Mouse (Mus musculus) stomach, embryonic 14.5 days (tissue): ENCODE data around the gene Apod. TPM values are rescaled to one million over a fixed set of nuclear protein-coding genes. Genes with fewer than 3 reads are reported as not detected.

Source experiments
- ATAC-seq: fragments of 200-750 bp; cut with Nextera tagmentation; 2 replicates; pipeline ENCODE4 v1.8.0; 2017; ENCODE audit warnings: low read depth, moderate TSS enrichment; ENCODE audit not compliant: insufficient number of reproducible peaks, insufficient read depth, low FRiP score
- H3K27ac ChIP-seq: fragments of 300-500 bp; sonication (generic); 2 replicates; pipeline ENCODE4 v1.5.1; 2014; ENCODE audit warnings: mild to moderate bottlenecking, low read length, moderate library complexity, mixed read lengths
- H3K27me3 ChIP-seq: fragments of 300-500 bp; sonication (generic); 2 replicates; pipeline ENCODE4 v1.6.1; 2014; ENCODE audit warnings: low read length, control low read depth, mixed read lengths; ENCODE audit not compliant: control insufficient read depth, insufficient read depth
- H3K36me3 ChIP-seq: fragments of 300-500 bp; sonication (generic); 2 replicates; pipeline ENCODE4 v1.6.1; 2014; ENCODE audit warnings: mild to moderate bottlenecking, control low read depth, low read length, moderate library complexity, mixed read lengths; ENCODE audit not compliant: control insufficient read depth, insufficient read depth
- H3K4me1 ChIP-seq: fragments of 300-500 bp; sonication (generic); 2 replicates; pipeline ENCODE4 v1.6.1; 2014; ENCODE audit warnings: low read length, control low read depth, mixed read lengths; ENCODE audit not compliant: control insufficient read depth, insufficient read depth
- H3K4me2 ChIP-seq: fragments of 300-500 bp; sonication (generic); replicated peaks from 2 replicates; pipeline ENCODE4 v1.6.1; 2014; ENCODE audit warnings: low read depth, low read length, control low read depth
- H3K4me3 ChIP-seq: fragments of 300-500 bp; sonication (generic); 2 replicates; pipeline ENCODE4 v1.5.1; 2014; ENCODE audit warnings: low read depth, low read length, control low read depth
- H3K9ac ChIP-seq: fragments of 300-500 bp; sonication (generic); replicated peaks from 2 replicates; pipeline ENCODE4 v1.6.1; 2014; ENCODE audit warnings: low read depth, mild to moderate bottlenecking, control low read depth, low read length, moderate library complexity, mixed read lengths
- H3K9me3 ChIP-seq: fragments of 300-500 bp; sonication (generic); 2 replicates; pipeline ENCODE4 v1.6.1; 2016; ENCODE audit warnings: low read depth, low read length, control low read depth; ENCODE audit not compliant: control insufficient read depth
- WGBS: fragments of 180-500 bp; shearing (Covaris S2); extraction: QIAGEN DNeasy Blood & Tissue Kit; methylation state at CpG from one replicate; pipeline ENCODE4 v1.1.7; 2014; 5-methylcytosine and 5-hydroxymethylcytosine counted together
- polyA plus RNA-seq: library from polyadenylated mRNA; unstranded; fragments of >200 nt; fragmentation: Nextera tagmentation; extraction: Ambion mirVana; gene quantifications from 2 replicates; pipeline ENCODE4 v1.2.1, GENCODE M21; 2014

Gene Apod
- polyA plus RNA-seq = 1.2 and 1.4 TPM in 2 replicates

DNA sequence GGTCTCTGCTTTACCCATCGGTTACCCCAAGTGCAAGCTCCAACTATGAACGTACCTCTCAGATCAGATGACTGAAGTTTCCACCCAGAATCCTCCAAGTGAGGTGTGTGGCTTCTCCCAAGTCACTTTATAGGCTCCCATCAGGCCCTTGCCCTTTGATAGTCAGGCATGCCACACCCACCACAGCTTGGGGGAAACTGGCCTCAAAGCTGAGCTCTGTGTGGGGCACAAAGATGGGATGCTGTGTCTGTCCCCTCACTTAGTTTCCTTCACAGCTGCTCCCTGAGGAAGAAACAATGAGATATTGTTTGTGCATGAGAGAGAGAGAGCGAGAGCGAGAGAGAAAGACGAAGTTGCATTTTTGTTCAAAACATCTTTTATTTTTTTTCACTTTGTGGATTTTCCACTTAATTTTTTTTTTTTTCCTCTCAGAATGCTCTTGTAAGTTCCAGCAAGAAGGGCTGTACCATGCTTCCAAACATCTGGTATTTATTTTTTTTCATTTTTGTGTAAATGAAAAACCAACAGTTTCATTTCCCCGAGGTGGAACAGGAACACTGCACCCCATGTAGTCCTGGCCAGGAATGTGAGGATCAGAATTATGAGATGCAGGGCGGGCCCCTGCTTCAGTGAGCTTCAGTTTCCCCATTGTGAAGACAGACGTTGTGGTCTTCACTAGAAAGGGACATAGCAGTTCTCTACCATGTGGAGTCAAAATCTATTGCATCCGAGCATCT lies at the start of gene Apod:
Gene Apod (minus strand): TSS at position 312 of the 737 bp plus-strand sequence.
- Histone ChIP-seq H3K4me3 (no peak within 1 kb of the TSS), H3K36me3 (no peaks in the 10 kb centered on the region), H3K27ac (no peak within 1 kb of the TSS), H3K4me1 (no peaks in the 10 kb centered on the region), H3K9me3 (no peaks in the 10 kb centered on the region), H3K27me3 (no peaks in the 10 kb centered on the region), H3K9ac (no peak within 1 kb of the TSS), H3K4me2 (no peak within 1 kb of the TSS)
- WGBS = 72% methylated on average over 9 of the region's 9 CpGs
- no peak for ATAC-seq

DNA sequence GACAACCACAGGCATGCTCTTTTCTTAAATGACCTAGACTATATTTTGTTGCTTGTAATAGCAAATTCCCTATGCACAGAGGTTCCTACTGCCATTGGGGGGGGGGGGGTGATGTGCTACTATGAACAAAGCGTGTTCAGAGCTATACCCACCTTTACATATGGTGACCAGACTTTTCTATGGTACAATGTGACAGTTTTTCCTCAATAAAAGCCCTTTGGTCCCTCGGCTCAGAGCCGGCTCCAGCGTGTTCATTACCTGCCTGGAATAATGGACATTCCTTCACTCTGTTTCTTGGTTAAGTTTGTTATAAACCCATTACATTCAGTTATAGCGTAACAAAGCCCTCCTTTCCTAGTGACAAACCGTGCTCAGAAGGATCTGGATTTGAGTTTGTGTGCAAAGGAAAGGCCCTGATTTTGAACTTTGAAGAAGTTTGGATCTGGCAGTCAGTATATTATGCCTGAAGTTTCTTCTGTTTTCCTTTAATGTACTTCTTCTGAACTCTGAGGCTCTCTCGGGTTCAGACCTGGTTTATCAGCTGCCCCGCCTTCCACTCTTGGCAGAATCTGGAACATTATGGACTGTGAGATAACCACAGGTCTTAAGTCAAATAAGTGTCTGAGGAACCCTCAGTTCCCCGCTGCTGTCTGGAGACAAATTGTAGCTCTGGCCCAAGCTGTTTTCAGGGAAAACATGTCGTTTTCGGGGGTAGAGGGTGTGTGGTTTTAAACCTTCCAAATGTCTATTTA lies 49.3 kb upstream of the Apod start:
- H3K9ac ChIP-seq = no peak overlapping the region
- H3K27me3 ChIP-seq = no peaks in the 10 kb centered on the region
- no peaks in the 10 kb centered on the region for H3K9me3 ChIP-seq
- H3K4me1 ChIP-seq = no peaks in the 10 kb centered on the region
- no peaks in the 10 kb centered on the region for H3K36me3 ChIP-seq
- no peak overlapping the region for H3K27ac ChIP-seq
- no peak overlapping the region for H3K4me2 ChIP-seq
- ATAC-seq = no peak
- WGBS = 62% methylated on average over 11 of the region's 11 CpGs
- H3K4me3 ChIP-seq = no peak overlapping the region

DNA sequence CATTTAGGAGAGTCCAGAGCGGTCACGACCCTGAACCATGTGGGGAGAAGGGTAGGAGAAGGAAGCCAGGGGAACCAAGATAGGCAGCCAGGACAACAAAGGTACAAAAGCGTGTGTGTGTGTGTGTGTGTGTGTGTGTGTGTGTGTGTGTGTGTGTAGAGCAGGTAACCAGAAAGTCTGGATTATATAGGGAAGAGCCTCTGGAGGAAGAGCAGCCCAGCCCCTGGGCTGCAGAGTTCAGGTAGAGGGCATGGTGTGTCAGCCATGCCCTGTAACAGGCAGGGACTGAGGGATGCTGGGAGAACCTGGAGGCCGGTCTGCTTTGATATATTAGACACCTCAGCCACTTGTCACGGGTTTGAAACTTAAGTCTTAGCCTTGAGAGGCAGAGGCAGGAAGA lies 44.9 kb upstream of the Apod start:
- Histone ChIP-seq H3K4me2 (no peak overlapping the region), H3K9me3 (no peaks in the 10 kb centered on the region), H3K36me3 (no peaks in the 10 kb centered on the region), H3K9ac (no peak overlapping the region), H3K27ac (no peak overlapping the region), H3K4me1 (no peaks in the 10 kb centered on the region), H3K27me3 (no peaks in the 10 kb centered on the region), H3K4me3 (no peak overlapping the region)
- no peak for ATAC-seq
- WGBS = 44% methylated on average over 5 of the region's 5 CpGs

DNA sequence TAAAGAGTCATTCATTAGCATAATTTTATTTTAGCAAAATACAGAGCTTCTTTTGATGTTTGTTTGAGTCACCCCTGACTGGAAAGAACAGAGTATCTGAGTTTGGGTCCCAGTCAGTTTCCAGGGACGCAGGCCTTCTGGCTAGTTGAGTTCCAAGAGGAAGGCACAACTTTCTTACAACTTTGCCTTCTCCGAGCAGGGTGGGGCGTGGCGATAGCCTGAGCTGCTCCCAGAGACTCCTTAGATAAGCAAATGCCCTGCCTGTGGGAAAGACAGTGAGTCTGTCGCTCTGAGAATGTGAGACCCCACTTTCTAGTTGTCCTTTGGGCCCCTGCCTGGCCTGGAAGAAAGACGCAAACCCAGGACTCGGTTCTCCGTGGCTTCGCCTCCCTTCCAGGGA lies 44.4 kb upstream of the Apod start:
- Histone ChIP-seq H3K9ac (no peak overlapping the region), H3K27ac (no peak overlapping the region), H3K9me3 (no peaks in the 10 kb centered on the region), H3K36me3 (no peaks in the 10 kb centered on the region), H3K4me2 (no peak overlapping the region), H3K4me3 (no peak overlapping the region), H3K4me1 (no peaks in the 10 kb centered on the region), H3K27me3 (no peaks in the 10 kb centered on the region)
- no peak for ATAC-seq
- 25% methylated on average over 9 of the region's 9 CpGs for WGBS

DNA sequence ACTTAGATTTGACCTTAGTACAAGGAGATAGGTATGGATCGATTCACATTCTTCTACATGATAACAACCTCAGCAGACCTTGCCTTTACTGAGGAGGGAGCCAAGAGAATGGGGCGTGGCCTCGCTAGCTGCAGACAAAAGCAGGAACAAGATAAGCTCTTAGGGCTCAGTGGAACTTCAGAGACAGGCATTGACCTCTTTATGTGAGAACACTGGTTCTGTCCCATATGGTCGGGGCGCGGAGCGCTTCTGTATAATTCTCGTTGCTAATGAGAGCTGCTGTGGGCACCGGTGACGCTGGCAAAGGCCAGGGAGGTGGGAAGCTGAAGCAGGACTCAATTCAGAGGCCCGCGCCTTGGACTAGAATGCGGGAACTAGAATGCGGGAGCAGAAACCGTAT lies 44.0 kb upstream of the Apod start:
- ATAC-seq = no peak

DNA sequence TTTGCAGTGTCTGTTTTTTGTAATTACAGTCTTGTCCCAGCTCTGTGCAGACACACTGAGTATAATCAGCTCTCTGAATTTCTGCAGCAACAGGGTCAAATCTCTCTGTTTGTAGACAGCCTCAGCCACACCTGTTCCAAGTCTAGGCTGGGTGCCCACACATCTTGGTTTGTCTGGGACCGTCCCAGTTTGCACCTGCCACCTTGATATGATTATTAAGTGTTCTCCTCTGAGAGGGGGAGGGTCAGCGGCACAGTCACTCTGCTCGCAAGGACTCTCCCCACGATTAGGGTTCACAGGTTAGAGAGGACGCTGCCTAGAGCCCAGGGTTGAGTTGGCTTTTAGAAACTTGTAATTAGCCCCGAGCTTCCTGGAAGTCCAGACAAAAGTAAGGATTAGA lies 41.3 kb upstream of the Apod start:
- no peak for ATAC-seq
- WGBS = 57% methylated on average over 6 of the region's 6 CpGs
- H3K36me3 ChIP-seq = no peaks in the 10 kb centered on the region

More for the DNA sequence above, 44.0 kb upstream of the Apod start:
- H3K27me3 ChIP-seq = no peaks in the 10 kb centered on the region
- no peaks in the 10 kb centered on the region for H3K36me3 ChIP-seq
- no peak overlapping the region for H3K4me2 ChIP-seq
- H3K4me1 ChIP-seq = no peaks in the 10 kb centered on the region
- 43% methylated on average over 15 of the region's 15 CpGs for WGBS
- H3K9me3 ChIP-seq = no peaks in the 10 kb centered on the region
- H3K9ac ChIP-seq = no peak overlapping the region
- no peak overlapping the region for H3K27ac ChIP-seq
- H3K4me3 ChIP-seq = no peak overlapping the region

DNA sequence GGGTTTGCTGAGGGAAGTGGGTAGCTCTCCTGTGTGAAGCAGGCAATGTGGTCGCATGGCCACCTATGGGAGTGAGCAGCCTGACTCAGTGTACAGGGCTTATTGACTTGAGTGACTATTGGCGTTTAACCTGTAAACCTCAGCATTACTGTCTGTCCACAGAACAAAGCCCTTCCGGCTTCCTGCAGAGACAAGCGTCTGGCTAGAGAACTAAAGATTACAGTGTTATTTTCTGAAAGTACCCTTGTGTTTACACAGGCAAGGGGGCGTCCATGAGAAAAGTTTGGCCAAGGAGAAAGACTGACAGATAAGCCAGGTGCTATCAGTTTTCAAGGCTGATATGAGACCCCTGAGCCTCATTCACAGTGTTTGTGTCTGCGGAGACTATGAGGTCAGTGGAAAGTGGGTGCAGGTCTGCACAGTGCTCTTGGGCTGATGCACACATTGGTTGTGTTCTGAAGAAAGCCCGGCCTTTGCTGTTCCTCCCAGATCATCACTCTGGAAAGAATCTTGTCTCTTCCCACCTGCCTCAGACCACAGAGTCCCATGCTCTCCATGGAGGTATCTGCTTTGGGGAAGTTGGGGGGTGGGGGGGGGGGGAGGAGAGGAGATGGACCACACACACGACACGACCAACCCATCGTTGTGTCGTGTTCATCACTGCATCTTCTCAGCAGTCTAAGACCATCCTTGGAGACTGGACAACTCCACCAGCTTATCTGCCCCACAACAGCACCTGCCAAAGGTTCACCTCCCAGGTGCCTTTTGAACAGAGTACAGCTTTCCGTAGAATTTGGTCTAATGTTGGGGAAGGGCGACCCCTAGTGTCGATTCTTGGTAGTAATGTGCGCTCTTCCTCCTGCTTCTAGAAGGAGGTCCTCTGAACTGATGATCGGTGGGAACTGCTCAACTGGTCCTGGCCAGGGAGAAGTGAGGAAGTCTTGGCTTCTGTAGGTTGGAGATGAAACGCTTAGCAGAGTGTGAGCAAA lies 40.0 kb upstream of the Apod start:
- Histone ChIP-seq H3K4me3 (no peak overlapping the region), H3K27me3 (no peaks in the 10 kb centered on the region), H3K9me3 (no peaks in the 10 kb centered on the region), H3K27ac (no peak overlapping the region), H3K4me1 (no peaks in the 10 kb centered on the region), H3K36me3 (no peaks in the 10 kb centered on the region), H3K9ac (no peak overlapping the region), H3K4me2 (no peak overlapping the region)
- WGBS = 21% methylated on average over 17 of the region's 17 CpGs
- peak; percentile 76 for ATAC-seq

More for the DNA sequence above, 41.3 kb upstream of the Apod start:
- Histone ChIP-seq H3K4me2 (no peak overlapping the region), H3K9me3 (no peaks in the 10 kb centered on the region), H3K4me3 (no peak overlapping the region), H3K4me1 (no peaks in the 10 kb centered on the region), H3K27me3 (no peaks in the 10 kb centered on the region), H3K27ac (no peak overlapping the region), H3K9ac (no peak overlapping the region)

DNA sequence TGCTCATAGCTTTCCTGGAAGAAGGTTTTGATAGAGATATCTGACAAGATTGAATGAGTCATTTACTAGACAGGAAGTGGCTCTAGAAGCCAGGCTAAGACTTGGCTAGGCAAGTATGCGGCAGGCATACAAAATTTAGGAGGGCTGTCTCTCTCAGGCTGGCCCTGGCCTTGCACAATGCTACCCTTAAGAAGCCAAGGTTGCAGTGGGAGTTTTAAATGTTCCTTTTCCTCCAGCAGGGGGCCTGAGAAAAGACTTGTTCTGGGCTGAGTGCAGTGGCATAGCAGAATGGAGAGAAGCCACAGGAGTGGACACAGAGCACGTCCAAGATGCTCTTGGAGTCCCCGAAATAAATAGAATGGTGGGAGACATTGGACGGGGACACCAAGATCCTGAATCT lies 38.4 kb upstream of the Apod start:
- Histone ChIP-seq H3K27ac (no peak overlapping the region), H3K36me3 (no peaks in the 10 kb centered on the region), H3K4me3 (no peak overlapping the region), H3K9ac (no peak overlapping the region), H3K27me3 (no peaks in the 10 kb centered on the region), H3K4me2 (no peak overlapping the region), H3K9me3 (no peaks in the 10 kb centered on the region), H3K4me1 (no peaks in the 10 kb centered on the region)
- no peak for ATAC-seq
- WGBS = 60% methylated on average over 4 of the region's 4 CpGs
